Mouse (Mus musculus): ENCODE data around the gene Cabp7. TPM values are rescaled to one million over a fixed set of nuclear protein-coding genes. Genes with fewer than 3 reads are reported as not detected.

Cabp7 gene
- polyA plus RNA-seq, 1 experiment from 2014 or later: 2.2 TPM

- no peak overlapping the region for H3K27ac ChIP-seq
- no peak for ATAC-seq (ENCODE audit: low FRiP score)
- H3K4me3 ChIP-seq (replicated peaks; ENCODE audit: low read length): no peak overlapping the region
- H3K36me3 ChIP-seq (replicated peaks; ENCODE audit: control insufficient read depth, insufficient read depth): no peaks in the 10 kb centered on the region; the same call in 1 of the 2 replicates
- H3K9me3 ChIP-seq (ENCODE audit: control insufficient read depth, low read length): no peaks in the 10 kb centered on the region
- 0 out of 2 replicates have a peak, but pooled peaks cover 4% of the 10 kb centered on the region for H3K4me1 ChIP-seq (replicated peaks; ENCODE audit: control insufficient read depth, insufficient read depth, low read length)
- peaks cover 22% of the 10 kb centered on the region for H3K27me3 ChIP-seq (ENCODE audit: control insufficient read depth, insufficient read depth, low read length)
- H3K4me2 ChIP-seq (replicated peaks): no peak overlapping the region
- DNase-seq (ENCODE audit: low spot score): no peak
- WGBS: 69% methylated on average over 5 of the region's 5 CpGs
- no peak overlapping the region for H3K9ac ChIP-seq
Measured at GRCm38 (mm10) chr11:4740785-4741184, 5.8 kb downstream of the Cabp7 start.

GRCm38 (mm10) chr11:4738719-4739118 is 7.9 kb downstream of the Cabp7 start:
- WGBS: 95% methylated on average over 16 of the region's 16 CpGs
- H3K27ac ChIP-seq: no peak overlapping the region
- no peak for DNase-seq (ENCODE audit: low spot score)

GRCm38 (mm10) chr11:4737682-4738081 is 8.9 kb downstream of the Cabp7 start:
- no peaks in the 10 kb centered on the region for H3K9me3 ChIP-seq (ENCODE audit: control insufficient read depth, low read length)
- H3K4me3 ChIP-seq (replicated peaks; ENCODE audit: low read length): no peak overlapping the region
- H3K4me1 ChIP-seq (replicated peaks; ENCODE audit: control insufficient read depth, insufficient read depth, low read length): no peaks in the 10 kb centered on the region
- H3K9ac ChIP-seq: no peak overlapping the region
- H3K36me3 ChIP-seq (replicated peaks; ENCODE audit: control insufficient read depth, insufficient read depth): no peaks in the 10 kb centered on the region; the same call in 1 of the 2 replicates
- no peaks in the 10 kb centered on the region for H3K27me3 ChIP-seq (ENCODE audit: control insufficient read depth, insufficient read depth, low read length)
- H3K27ac ChIP-seq: no peak overlapping the region
- H3K4me2 ChIP-seq (replicated peaks): no peak overlapping the region
- WGBS: 71% methylated on average over 10 of the region's 10 CpGs
- ATAC-seq (ENCODE audit: low FRiP score): no peak
- no peak for DNase-seq (ENCODE audit: low spot score)

More at GRCm38 (mm10) chr11:4738719-4739118, 7.9 kb downstream of the Cabp7 start:
- Histone ChIP-seq H3K9me3 (ENCODE audit: control insufficient read depth, low read length) (no peaks in the 10 kb centered on the region), H3K27me3 (ENCODE audit: control insufficient read depth, insufficient read depth, low read length) (peaks cover 3% of the 10 kb centered on the region; the same call in 1 of the 2 replicates), H3K4me3 (replicated peaks; ENCODE audit: low read length) (no peak overlapping the region), H3K4me1 (replicated peaks; ENCODE audit: control insufficient read depth, insufficient read depth, low read length) (no peaks in the 10 kb centered on the region), H3K9ac (no peak overlapping the region), H3K36me3 (replicated peaks; ENCODE audit: control insufficient read depth, insufficient read depth) (no peaks in the 10 kb centered on the region; the same call in 1 of the 2 replicates), H3K4me2 (replicated peaks) (no peak overlapping the region)
- ATAC-seq (ENCODE audit: low FRiP score): no peak

- WGBS: 42% methylated on average over 6 of the region's 6 CpGs
- DNase-seq (ENCODE audit: low spot score): no peak
- H3K4me1 ChIP-seq (replicated peaks; ENCODE audit: control insufficient read depth, insufficient read depth, low read length): no peaks in the 10 kb centered on the region
- no peak for ATAC-seq (ENCODE audit: low FRiP score)
- H3K9ac ChIP-seq: no peak overlapping the region
- no peak overlapping the region for H3K27ac ChIP-seq
- no peaks in the 10 kb centered on the region for H3K9me3 ChIP-seq (ENCODE audit: control insufficient read depth, low read length)
- H3K27me3 ChIP-seq (ENCODE audit: control insufficient read depth, insufficient read depth, low read length): no peaks in the 10 kb centered on the region
- H3K4me3 ChIP-seq (replicated peaks; ENCODE audit: low read length): no peak overlapping the region
- H3K4me2 ChIP-seq (replicated peaks): no peak overlapping the region
- no peaks in the 10 kb centered on the region; the same call in 1 of the 2 replicates for H3K36me3 ChIP-seq (replicated peaks; ENCODE audit: control insufficient read depth, insufficient read depth)
Measured at GRCm38 (mm10) chr11:4736355-4736754, 10.2 kb downstream of the Cabp7 start.

- H3K36me3 ChIP-seq (replicated peaks; ENCODE audit: control insufficient read depth, insufficient read depth): no peaks in the 10 kb centered on the region; the same call in 1 of the 2 replicates
- no peak for DNase-seq (ENCODE audit: low spot score)
- H3K4me1 ChIP-seq (replicated peaks; ENCODE audit: control insufficient read depth, insufficient read depth, low read length): peaks cover 7% of the 10 kb centered on the region; the same call in 1 of the 2 replicates
- H3K27ac ChIP-seq: no peak overlapping the region
- H3K9ac ChIP-seq: no peak overlapping the region
- no peak overlapping the region for H3K4me3 ChIP-seq (replicated peaks; ENCODE audit: low read length)
- H3K27me3 ChIP-seq (ENCODE audit: control insufficient read depth, insufficient read depth, low read length): no peaks in the 10 kb centered on the region
- no peak for ATAC-seq (ENCODE audit: low FRiP score)
- 37% methylated on average over 12 of the region's 12 CpGs for WGBS
- H3K9me3 ChIP-seq (ENCODE audit: control insufficient read depth, low read length): no peaks in the 10 kb centered on the region
- H3K4me2 ChIP-seq (replicated peaks): no peak overlapping the region
Measured at GRCm38 (mm10) chr11:4734179-4734578, 12.4 kb downstream of the Cabp7 start.

- no peak for DNase-seq (ENCODE audit: low spot score)
- 69% methylated on average over 7 of the region's 7 CpGs for WGBS
Measured at GRCm38 (mm10) chr11:4731781-4732180, 14.8 kb downstream of the Cabp7 start.

GRCm38 (mm10) chr11:4730913-4731312 is 15.7 kb downstream of the Cabp7 start:
- Histone ChIP-seq H3K9ac (no peak overlapping the region), H3K27me3 (ENCODE audit: control insufficient read depth, insufficient read depth, low read length) (no peaks in the 10 kb centered on the region), H3K27ac (no peak overlapping the region), H3K36me3 (replicated peaks; ENCODE audit: control insufficient read depth, insufficient read depth) (peaks cover 5% of the 10 kb centered on the region; the same call in 1 of the 2 replicates), H3K4me2 (replicated peaks) (no peak overlapping the region), H3K4me1 (replicated peaks; ENCODE audit: control insufficient read depth, insufficient read depth, low read length) (peaks cover 7% of the 10 kb centered on the region; the same call in 1 of the 2 replicates), H3K4me3 (replicated peaks; ENCODE audit: low read length) (no peak overlapping the region), H3K9me3 (ENCODE audit: control insufficient read depth, low read length) (no peaks in the 10 kb centered on the region)
- ATAC-seq (ENCODE audit: low FRiP score): no peak
- WGBS: 77% methylated on average over 5 of the region's 5 CpGs
- DNase-seq (ENCODE audit: low spot score): no peak

More at GRCm38 (mm10) chr11:4731781-4732180, 14.8 kb downstream of the Cabp7 start:
- no peak overlapping the region for H3K27ac ChIP-seq
- ATAC-seq (ENCODE audit: low FRiP score): no peak
- no peak overlapping the region for H3K9ac ChIP-seq
- H3K4me1 ChIP-seq (replicated peaks; ENCODE audit: control insufficient read depth, insufficient read depth, low read length): peaks cover 7% of the 10 kb centered on the region; the same call in 1 of the 2 replicates
- no peaks in the 10 kb centered on the region for H3K9me3 ChIP-seq (ENCODE audit: control insufficient read depth, low read length)
- peaks cover 5% of the 10 kb centered on the region; the same call in 1 of the 2 replicates for H3K36me3 ChIP-seq (replicated peaks; ENCODE audit: control insufficient read depth, insufficient read depth)
- no peaks in the 10 kb centered on the region for H3K27me3 ChIP-seq (ENCODE audit: control insufficient read depth, insufficient read depth, low read length)
- no peak overlapping the region for H3K4me3 ChIP-seq (replicated peaks; ENCODE audit: low read length)
- no peak overlapping the region for H3K4me2 ChIP-seq (replicated peaks)

GRCm38 (mm10) chr11:4730096-4730495 is 16.5 kb downstream of the Cabp7 start:
- Histone ChIP-seq H3K4me2 (replicated peaks) (no peak overlapping the region), H3K4me3 (replicated peaks; ENCODE audit: low read length) (no peak overlapping the region), H3K4me1 (replicated peaks; ENCODE audit: control insufficient read depth, insufficient read depth, low read length) (peaks cover 7% of the 10 kb centered on the region; the same call in 1 of the 2 replicates), H3K27ac (no peak overlapping the region), H3K27me3 (ENCODE audit: control insufficient read depth, insufficient read depth, low read length) (no peaks in the 10 kb centered on the region), H3K9me3 (ENCODE audit: control insufficient read depth, low read length) (no peaks in the 10 kb centered on the region), H3K36me3 (replicated peaks; ENCODE audit: control insufficient read depth, insufficient read depth) (peaks cover 9% of the 10 kb centered on the region; the same call in 1 of the 2 replicates), H3K9ac (no peak overlapping the region)
- 88% methylated on average over 6 of the region's 6 CpGs for WGBS
- DNase-seq (ENCODE audit: low spot score) (no peak), ATAC-seq (ENCODE audit: low FRiP score) (no peak)

- H3K9me3 ChIP-seq (ENCODE audit: control insufficient read depth, low read length): no peaks in the 10 kb centered on the region
- H3K27me3 ChIP-seq (ENCODE audit: control insufficient read depth, insufficient read depth, low read length): no peaks in the 10 kb centered on the region
- H3K36me3 ChIP-seq (replicated peaks; ENCODE audit: control insufficient read depth, insufficient read depth): peaks cover 13% of the 10 kb centered on the region; the same call in 1 of the 2 replicates
- 44% methylated on average over 12 of the region's 12 CpGs for WGBS
- peak; percentile 55 for DNase-seq (ENCODE audit: low spot score)
- peaks cover 7% of the 10 kb centered on the region; the same call in 1 of the 2 replicates for H3K4me1 ChIP-seq (replicated peaks; ENCODE audit: control insufficient read depth, insufficient read depth, low read length)
- no peak overlapping the region for H3K27ac ChIP-seq
- no peak overlapping the region for H3K9ac ChIP-seq
- no peak overlapping the region for H3K4me3 ChIP-seq (replicated peaks; ENCODE audit: low read length)
- no peak overlapping the region for H3K4me2 ChIP-seq (replicated peaks)
- no peak for ATAC-seq (ENCODE audit: low FRiP score)
Measured at GRCm38 (mm10) chr11:4729603-4730002, 17.0 kb downstream of the Cabp7 start.
